Mouse (Mus musculus): ENCODE results near the gene Cdkl2.

Cdkl2 gene

DNA sequence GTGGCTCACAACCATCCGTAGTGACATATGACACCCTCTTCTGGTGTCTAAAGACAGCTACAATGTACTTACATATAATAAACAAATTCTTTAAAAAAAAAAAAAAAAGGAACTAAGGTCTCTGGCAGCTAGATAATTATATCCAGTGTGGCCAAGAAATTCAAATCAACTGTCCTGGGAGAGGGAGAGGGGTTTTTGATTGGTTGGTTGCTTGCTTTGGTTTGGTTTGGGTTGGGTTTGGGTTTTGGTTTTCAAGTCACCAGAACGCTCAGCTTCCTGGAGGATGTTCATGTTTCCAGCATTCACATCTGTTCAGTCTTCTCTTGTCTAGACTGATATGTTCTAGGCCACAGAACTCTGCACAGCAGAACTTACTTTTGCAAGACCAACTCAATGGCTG is 50.6 kb downstream of the Cdkl2 start:
- DNase-seq (ENCODE audit: low spot score in 2 of 2): no peak

DNA sequence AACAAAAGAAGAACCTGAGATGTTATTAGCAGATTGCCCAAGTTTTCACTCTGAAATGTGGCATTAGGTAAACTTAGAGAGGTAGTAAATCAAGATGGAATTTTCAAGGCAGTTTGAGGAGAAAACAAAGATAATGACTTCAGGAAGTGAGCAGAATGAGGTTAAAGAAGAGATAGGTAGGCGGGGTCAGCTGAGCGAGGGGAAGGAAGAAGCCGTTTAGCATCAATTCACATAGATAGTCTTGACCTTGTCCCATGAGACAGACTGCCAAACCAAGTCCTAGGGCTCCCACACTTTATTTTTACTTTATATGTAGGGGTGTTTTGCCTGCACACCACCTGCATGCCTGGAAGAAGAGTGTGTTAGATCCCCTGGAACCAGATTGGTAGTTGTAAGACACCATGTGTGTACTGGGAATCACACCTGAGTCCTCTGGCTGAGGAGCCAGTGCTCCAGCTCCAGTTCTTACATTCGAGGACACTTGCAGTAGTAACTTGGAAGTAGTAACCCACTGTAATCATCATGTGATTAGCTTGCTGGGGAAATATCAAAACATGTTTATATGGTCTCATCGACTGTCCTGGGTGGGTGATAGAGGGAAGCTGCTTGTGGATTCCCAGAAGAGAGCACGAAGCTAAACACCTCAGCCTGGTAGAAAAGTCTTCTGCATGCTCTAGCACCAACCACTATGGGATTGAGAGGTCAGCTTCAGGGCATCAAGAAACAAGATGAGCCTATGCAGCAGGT is 52.3 kb downstream of the Cdkl2 start:
- DNase-seq (ENCODE audit: low spot score in 2 of 2): no peak

DNA sequence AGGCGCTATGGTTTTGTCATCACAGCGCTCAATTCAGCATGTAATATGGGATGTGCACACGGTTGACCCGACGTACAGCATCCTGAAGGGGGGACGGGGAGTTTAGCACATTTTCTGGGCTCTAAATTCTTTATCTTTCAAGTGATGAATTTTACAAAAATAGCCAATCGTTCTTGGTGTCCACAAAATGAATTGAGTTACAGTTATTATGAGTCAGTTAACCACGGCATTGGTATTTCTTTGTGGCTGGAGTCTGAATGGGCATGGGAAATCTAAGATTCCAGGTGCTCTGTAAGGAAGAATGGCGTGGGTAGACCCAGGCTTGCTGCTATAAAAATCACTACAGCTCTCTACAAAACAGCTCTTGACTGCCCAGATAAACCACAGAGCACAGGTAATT is 54.4 kb downstream of the Cdkl2 start:
- DNase-seq (ENCODE audit: low spot score in 2 of 2): no peak

DNA sequence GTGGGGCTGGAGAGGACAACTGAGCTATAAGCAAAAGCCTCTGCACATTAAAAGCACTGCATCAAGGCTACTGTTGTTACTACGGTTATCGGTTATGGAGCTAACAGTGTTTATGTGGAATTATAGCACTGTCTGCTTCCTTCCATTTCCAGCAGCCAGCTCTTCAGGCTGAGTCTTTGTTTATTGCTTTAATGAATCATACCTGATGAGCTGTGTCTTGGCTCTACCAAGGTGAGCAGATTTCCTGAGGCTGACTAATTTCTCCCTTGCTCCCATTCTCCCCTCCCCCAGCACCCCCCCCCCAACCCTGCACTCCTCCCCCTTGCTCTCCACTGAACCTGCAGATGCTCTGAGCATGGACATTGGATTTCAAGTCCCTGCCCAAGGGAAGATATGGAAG is 55.9 kb downstream of the Cdkl2 start:
- DNase-seq (ENCODE audit: low spot score in 2 of 2): no peak

DNA sequence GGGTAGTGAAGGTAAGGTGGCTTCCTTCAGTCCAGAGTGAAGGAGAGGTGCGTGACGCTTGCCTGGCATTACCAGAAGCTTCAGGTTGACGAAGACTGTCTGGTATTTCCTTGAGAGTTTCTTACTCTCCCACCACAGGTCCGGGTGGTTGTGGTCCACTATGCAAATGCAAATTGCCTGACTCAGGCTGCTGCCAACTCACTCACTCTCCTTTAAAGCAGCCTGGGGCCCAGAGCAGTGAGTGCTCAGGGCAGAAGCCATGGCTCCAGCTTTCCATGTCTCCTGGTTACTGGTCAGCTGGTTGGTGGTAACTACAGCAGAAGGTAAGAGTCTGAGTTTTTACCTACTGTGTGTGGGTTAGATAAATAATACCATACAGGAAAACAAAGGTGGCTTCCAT is 56.4 kb downstream of the Cdkl2 start, which contains the start of gene Odaph:
Gene Odaph (plus strand): TSS at position 240 of the 400 bp plus-strand sequence.
- no peak for DNase-seq (ENCODE audit: low spot score in 2 of 2)

DNA sequence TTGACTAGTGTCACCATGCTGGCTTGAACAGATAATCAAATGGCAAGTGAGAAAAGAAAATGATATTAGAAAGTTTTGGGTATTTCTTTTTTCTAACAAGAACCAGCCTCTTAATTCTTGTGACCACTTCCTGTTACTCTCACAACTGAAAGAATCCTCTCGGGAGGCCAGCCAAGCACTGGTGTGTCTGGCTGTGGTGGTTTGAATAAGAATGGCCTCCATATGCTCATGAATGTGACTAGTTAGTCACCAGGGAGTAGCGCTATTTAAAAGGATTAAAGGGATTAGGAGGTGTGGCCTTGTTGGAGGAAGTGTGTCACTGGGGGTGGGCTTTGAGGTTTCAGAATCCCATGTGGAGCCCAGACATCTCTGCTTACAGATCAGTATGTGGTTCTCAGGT is 58.0 kb downstream of the Cdkl2 start:
- DNase-seq (ENCODE audit: low spot score in 2 of 2): no peak

DNA sequence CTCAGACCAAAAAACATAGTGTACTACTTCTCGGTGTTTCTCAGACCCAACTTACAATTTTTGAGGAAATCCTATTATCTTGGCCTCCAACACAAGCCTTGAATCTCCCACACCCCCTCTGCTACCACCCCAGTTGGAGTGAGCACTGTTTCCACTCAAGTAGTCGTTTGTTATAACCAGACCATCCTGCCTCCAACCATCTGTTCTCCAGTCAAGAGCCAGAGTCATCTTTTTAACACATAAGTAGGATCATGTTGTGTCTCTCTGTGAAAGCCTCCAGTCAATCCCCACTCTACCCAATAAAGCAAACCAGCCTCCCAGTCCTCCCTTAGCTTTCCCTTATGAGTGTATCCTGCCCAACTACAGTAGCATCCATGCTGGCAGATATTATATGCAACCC is 60.2 kb downstream of the Cdkl2 start:
- DNase-seq (ENCODE audit: low spot score in 2 of 2): no peak

DNA sequence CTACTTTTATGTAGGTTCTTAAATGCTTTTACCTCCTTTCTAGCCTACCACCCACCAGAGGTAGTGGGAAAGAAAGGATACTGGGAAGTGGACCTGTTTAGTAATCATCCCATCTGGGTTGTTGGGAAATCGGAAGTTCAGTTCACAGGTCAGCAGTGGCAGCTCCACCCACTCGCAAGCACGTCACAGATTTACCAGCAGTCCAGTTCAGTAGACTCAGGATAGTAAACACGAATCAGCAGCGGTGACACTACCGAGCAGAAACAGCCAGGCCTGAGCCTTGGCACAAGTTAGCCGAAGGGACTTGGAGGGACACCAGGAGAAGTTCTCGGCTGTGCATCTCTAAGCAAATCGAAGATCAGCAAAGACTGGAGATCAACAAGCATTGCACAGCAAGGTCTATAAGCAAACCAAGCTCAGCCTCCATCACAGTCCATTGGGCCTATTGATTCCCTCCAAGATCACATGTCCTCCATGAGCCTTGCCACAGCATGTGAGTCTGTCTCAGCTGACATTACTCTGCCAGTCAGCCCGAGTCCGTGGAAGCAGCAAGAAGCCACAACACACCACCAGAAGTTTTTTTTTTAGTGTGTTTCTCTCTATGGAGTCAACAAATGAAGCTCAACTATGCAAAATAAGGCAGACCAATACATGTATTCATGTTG is 62.4 kb downstream of the Cdkl2 start:
- DNase-seq (ENCODE audit: low spot score in 2 of 2): no peak

DNA sequence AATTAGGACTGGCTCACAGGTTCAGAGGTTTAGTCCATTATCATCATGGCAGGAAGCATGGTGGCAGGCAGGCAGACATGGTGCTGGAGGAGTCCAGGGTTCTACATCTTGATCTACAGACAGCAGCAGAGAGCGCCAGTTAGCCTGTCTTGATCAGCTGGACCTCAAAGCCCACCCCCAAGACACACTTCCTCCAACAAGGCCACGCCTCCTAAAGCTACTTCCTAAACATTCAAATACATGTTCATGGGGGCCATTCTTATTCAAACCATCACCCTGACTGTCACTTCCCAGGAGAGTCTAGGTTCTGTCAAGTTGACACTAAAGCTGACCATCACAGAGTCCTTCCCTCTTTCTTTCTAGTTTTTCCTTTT is 66.3 kb downstream of the Cdkl2 start:
- DNase-seq (ENCODE audit: low spot score in 2 of 2): no peak

DNA sequence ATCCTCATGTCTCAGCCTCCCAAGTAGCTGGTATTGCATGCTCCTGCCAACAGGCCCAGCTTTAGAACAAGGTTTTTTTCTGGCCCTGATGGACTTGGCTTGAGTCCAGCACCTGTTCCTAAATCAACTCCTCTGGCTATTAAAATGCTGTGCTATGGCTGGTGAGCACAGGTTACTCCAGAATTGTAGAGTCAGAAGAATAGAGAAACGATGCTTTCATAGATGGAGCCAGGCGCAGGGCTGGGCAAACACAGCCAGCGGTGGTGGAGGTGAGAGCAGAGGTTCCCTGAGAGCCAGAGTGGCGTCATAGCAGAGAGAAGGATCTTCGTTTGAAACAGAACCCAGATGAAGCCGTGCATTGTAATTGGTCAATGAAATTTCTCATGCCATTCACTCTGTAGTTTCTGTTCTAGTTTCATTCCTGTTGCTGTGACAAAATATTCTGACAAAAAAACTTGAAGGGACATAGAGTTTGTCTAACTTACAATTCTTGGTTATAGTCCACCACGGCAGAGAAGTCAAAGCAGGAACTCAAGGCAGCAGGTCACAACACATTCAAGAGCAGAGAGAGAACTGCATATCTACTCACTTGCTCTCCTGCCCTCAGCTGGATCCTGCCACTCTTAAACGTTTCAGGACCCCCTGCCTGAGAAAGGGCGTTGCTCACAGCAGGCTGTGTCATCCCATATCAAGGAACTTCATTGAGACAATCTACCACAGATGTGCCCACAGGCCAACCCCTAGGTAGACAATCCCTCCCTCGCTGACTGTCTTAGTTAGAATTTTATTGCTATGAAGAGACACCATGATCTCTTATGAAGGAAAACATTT is 66.9 kb downstream of the Cdkl2 start:
- no peak for DNase-seq (ENCODE audit: low spot score in 2 of 2)

DNA sequence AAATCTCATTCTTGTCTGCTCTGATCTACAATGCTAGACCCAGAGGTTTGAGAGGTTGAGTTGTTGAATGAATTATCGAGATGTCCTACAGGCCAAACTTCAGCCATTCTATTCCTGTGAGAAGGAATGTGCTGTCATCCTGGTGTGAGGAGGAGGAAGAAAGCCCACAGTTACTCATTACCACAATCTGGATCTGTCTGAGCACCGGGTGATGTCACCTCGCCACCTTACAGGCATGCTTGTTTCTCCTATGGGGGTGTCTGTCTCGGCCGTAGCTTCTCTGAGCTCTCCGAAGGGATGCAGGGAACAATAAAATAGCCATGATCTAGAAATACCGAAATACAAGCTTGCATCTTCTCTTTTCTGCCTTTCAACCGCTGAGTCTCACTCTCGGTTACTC is 67.9 kb downstream of the Cdkl2 start:
- DNase-seq (ENCODE audit: low spot score in 2 of 2): peak in 1 of 2 experiments; percentile 28

DNA sequence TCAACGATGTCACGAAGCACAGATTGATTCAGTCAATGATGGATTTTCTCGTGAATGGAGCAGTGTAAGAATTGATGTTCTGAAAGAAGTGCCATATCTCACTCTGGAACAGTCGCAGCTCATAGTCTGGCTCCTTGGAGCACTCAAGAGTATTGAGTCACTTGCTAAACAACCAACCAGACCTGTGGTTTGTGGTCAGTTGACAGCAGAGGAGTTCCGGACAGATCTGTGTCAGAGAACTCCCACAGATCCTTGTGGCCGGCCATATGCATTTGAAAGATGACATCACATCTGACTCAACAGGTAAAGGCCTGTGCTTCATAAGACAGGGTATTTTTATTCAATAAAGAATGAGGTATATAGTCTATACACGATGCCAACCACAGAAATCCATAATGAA is 69.7 kb downstream of the Cdkl2 start:
- DNase-seq (ENCODE audit: low spot score in 2 of 2): no peak

DNA sequence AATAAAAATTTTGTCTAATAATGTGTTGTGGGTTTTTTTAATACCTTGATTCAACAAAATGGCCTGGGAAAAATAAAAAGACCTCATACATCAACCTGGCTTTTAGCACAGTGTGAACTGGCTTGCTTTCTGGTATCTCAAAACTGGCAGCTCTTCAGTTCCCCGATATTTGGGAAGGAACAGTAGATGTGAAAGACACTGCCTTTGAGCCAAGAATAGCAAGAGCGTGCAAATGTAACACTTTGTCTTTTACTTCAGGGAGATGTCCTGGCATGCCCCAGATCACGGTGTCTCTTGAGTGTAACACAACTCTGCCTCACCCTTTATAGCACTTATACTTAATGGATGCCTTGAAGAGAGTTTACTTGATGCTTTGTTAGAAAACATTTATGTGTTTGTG is 71.6 kb downstream of the Cdkl2 start:
- no peak for DNase-seq (ENCODE audit: low spot score in 2 of 2)

DNA sequence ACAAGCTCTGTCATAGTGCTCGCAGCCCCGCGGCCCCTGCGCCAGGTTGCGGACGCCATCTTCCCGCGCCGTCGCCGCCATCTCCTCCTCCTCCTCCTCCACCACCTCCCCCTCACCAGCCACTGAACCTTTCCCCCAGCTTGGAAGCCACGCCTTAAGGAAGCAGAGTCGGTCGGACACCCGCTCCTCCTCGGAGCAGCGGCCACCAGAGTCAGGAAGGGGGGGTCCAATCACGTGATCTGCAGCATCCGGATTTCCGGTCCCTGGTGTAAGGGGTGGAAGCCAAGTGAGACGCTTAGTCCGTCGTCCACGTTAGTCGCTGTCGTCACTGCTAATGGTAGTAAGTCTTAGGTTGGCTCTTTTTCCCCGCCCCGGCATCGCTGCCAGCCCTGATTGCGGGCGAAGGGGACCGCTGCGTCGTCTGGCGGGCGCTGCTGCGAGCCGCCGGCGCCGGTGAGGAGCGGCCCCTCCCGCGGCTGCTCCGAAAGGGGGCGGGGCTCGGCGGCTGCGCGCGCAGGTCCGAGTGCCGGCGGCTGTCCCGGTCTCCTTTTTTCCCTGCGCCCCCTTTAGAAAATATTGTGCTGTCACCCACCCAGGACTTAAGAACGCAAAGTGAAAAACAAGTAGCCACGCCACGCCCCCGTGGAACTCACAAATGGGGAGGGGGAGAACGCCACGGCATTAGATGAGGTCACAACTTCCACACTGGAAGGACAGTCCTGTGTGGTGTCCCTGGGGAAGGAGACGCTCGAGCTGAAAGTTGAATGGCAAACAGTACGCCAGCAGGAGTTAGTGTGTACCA is 80.8 kb downstream of the Cdkl2 start, which contains the start of gene Rchy1:
Gene Rchy1 (minus strand): TSS at position 430 of the 802 bp plus-strand sequence.
- DNase-seq (ENCODE audit: low spot score in 2 of 2): peak; percentile 91

DNA sequence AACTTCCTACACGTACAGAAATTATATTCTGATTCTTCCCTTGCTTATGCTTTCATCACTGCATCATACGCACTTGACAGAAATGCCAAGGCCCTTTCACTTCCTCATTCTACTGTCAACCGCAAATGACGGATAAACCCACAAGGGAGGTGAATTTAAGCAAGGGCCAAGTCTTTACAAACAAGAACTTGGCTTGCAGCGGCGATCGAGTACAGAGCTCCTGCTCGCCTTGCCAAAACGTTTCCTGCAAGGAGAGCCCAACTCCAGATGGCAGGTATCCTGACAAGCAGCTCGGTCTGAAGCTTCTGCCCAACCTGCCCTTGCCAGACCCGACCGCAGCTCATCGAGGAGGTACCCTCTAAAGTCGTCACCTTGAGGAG is 81.4 kb downstream of the Cdkl2 start:
- no peak for DNase-seq (ENCODE audit: low spot score in 2 of 2)

DNA sequence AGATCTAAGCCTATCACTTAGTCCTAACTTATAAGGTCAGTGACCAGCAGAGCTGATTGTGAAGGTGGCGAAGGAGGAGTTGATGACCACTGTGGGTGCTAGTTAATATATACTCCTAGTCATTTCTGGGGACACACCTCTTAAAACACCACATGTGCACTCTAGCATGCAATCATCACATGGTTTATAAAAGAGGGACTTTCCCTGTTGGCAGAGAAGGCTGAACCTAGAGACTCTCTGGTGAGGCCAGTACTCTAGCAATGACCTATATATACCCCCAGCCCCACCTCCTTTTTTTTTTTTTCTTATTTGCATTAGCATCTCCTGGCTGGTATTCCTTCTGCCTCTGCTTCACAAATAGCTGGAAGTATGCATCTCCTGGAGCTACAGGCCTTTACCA is 82.3 kb downstream of the Cdkl2 start:
- DNase-seq (ENCODE audit: low spot score in 2 of 2): no peak

DNA sequence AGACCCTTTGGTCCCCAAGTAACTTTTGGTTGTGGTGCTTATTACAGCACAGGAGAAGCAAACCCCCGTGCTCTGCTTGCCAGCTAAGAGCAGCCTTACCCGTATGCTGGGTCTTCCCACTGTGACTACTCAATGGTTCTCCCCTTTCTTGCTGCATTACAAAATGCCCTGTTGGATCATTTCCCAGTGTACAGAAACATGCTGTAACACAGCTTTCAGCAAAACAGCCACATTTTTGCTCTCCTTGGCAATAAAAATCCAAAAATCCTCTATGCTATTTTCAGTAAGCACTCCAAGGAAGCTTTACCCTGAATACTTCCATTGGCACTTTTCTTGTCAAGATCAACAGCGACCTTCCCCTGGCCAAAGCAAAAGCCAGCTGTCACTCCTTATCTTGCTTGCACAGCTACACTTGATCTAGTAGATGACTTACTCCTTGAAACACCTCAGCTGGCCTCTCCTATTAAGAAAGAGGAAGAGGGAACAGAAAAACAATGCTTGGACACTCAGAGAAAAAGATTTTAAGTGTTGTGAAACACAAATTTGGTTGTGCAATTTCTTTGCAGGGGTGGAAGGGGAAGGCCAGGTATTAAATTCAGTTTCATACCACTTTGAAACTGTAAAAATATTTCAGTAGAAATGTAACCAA is 83.0 kb downstream of the Cdkl2 start:
- DNase-seq (ENCODE audit: low spot score in 2 of 2): peak in 1 of 2 experiments; percentile 20

DNA sequence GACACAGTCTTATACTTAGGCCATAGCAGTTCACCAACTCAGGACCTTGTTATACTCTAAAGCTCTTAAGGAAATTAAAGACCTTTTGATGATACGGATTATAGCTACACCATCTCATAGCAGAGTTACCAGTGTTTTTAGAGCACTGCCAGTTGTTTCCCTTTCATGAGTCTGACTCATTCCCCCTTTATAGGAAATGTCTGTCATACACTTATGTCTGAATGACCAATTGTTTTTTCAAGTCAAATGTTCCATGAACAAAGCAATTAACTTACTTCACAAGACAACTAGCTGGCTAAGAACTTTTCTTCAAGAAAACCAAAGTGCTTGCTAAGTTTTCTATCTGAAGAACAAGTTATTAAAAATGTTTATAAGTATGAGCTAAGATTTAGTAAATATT is 83.7 kb downstream of the Cdkl2 start:
- no peak for DNase-seq (ENCODE audit: low spot score in 2 of 2)

DNA sequence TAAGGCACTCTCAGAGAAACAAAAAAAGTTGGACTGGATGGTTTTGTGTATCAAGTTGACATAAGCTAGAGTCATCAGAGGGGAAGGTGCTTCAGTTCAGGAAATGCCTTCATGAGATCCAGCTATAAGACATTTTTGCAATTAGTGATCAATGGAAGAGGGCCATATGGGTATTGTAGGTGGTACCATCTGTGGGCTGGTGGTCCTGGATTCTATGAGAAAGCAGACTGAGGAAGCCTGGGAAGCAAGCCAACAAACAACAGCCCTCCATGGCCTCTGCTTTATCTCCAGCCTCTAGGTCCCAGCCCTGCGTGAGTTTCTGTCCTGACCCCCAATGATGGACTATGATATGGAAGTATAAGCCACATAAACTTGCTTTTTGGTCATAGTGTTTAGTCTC is 84.6 kb downstream of the Cdkl2 start:
- no peak for DNase-seq (ENCODE audit: low spot score in 2 of 2)

DNA sequence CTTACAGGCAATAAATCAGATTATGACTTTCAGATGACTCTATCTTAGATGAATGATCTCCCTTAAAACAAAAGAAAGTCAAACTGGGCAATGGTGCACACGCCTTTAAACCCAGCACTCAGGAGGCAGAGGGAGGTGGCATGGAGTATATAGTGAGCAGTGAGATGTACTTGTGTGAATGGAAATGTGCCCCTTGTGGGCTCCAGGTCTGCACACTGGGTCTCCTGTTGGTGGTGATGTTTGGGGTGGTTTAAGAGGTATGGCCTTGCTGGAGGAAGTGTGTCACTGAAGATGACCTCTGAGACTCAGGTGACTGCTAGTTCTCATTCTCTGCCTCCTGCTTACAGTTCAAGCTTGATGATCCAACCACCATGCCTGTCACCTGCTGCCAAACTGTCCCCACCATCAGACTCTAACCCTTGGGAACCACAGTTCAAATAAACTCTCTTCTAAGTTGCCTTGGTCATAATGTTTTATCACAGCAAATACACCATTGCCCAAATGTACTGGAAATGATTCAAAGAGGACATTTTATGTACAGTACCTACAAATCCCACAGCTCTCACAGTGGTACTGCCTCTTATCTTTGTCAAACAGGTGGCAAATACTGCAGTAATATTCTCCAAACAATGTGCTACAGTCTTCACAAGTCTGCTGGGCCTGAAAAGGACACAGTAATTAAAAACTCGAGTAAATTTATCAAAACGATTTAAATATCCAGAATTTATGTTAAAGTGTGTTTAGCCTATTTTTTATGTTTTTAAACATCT is 86.5 kb downstream of the Cdkl2 start:
- no peak for DNase-seq (ENCODE audit: low spot score in 2 of 2)
